Mouse (Mus musculus): Measurements from ENCODE around the gene Vwa1.
"Not testable (repeated sequence)": the region's sequence is repeated elsewhere in the genome, so short reads cannot be mapped to it uniquely, and the experiment has no call there.

The Vwa1 gene

GRCm38 (mm10) chr4:155774280-155774754 lies at the start of gene Vwa1:
Gene Vwa1 (minus strand): TSS chr4:155774698.
- peak; percentile 83 for DNase-seq (ENCODE audit: low read depth, low spot score)

GRCm38 (mm10) chr4:155823443-155823842 lies 48.9 kb upstream of the Vwa1 start:
- DNase-seq (ENCODE audit: low read depth, low spot score): no peak

GRCm38 (mm10) chr4:155821025-155821424 lies 46.5 kb upstream of the Vwa1 start:
- no peak for DNase-seq (ENCODE audit: low read depth, low spot score)

- DNase-seq (ENCODE audit: low read depth, low spot score): no peak
Measured at GRCm38 (mm10) chr4:155817533-155817932, 43.0 kb upstream of the Vwa1 start.

- no peak for DNase-seq (ENCODE audit: low read depth, low spot score)
Measured at GRCm38 (mm10) chr4:155812665-155813181, 38.2 kb upstream of the Vwa1 start.

GRCm38 (mm10) chr4:155811929-155812664 lies 37.6 kb upstream of the Vwa1 start, which contains the start of gene Ccnl2:
Gene Ccnl2 (plus strand): TSS chr4:155812489.
- peak; percentile 97 for DNase-seq (ENCODE audit: low read depth, low spot score)

- no peak for DNase-seq (ENCODE audit: low read depth, low spot score)
Measured at GRCm38 (mm10) chr4:155807841-155808240, 33.3 kb upstream of the Vwa1 start.

GRCm38 (mm10) chr4:155803340-155804041 lies 29.0 kb upstream of the Vwa1 start:
- DNase-seq (ENCODE audit: low read depth, low spot score): peak; percentile 93

- DNase-seq (ENCODE audit: low read depth, low spot score): no peak
Measured at GRCm38 (mm10) chr4:155802741-155803339, 28.3 kb upstream of the Vwa1 start, which contains the start of gene Mrpl20. Gene Mrpl20 (plus strand): TSS chr4:155802878.

GRCm38 (mm10) chr4:155802075-155802474 lies 27.6 kb upstream of the Vwa1 start:
- DNase-seq (ENCODE audit: low read depth, low spot score): no peak

- no peak for DNase-seq (ENCODE audit: low read depth, low spot score)
Measured at GRCm38 (mm10) chr4:155793730-155794129, 19.2 kb upstream of the Vwa1 start.

GRCm38 (mm10) chr4:155791240-155791933 lies 16.9 kb upstream of the Vwa1 start:
- DNase-seq (ENCODE audit: low read depth, low spot score): no peak

GRCm38 (mm10) chr4:155790650-155791161 lies 16.2 kb upstream of the Vwa1 start:
- no peak for DNase-seq (ENCODE audit: low read depth, low spot score)

GRCm38 (mm10) chr4:155790021-155790489 lies 15.6 kb upstream of the Vwa1 start, which contains the start of gene Ankrd65:
Gene Ankrd65 (plus strand): TSS chr4:155790439.
- DNase-seq (ENCODE audit: low read depth, low spot score): no peak

GRCm38 (mm10) chr4:155788833-155789232 lies 14.3 kb upstream of the Vwa1 start:
- not testable (repeated sequence) for DNase-seq (ENCODE audit: low read depth, low spot score)

- DNase-seq (ENCODE audit: low read depth, low spot score): no peak
Measured at GRCm38 (mm10) chr4:155788300-155788699, 13.8 kb upstream of the Vwa1 start.

GRCm38 (mm10) chr4:155785819-155786218 lies 11.3 kb upstream of the Vwa1 start, which contains the start of gene Tmem88b:
Gene Tmem88b (minus strand): TSS chr4:155785874.
- no peak for DNase-seq (ENCODE audit: low read depth, low spot score)

GRCm38 (mm10) chr4:155785246-155785645 lies 10.7 kb upstream of the Vwa1 start:
- DNase-seq (ENCODE audit: low read depth, low spot score): no peak

- peak; percentile 78 for DNase-seq (ENCODE audit: low read depth, low spot score)
Measured at GRCm38 (mm10) chr4:155784081-155784701, 9.7 kb upstream of the Vwa1 start.

GRCm38 (mm10) chr4:155783486-155784080 lies 9.1 kb upstream of the Vwa1 start:
- DNase-seq (ENCODE audit: low read depth, low spot score): no peak
